Mouse (Mus musculus) megakaryocyte, embryonic 14.5 days (primary cell): ENCODE results near the gene Ppp1r14a.

Experiments
- FLI1 ChIP-seq: IDR thresholded peaks from 2 replicates; pipeline ENCODE4 v1.6.1; 2012; ENCODE audit warnings: low read length, inconsistent platforms, mixed read lengths
- GATA1 ChIP-seq: IDR thresholded peaks from 3 replicates; pipeline ENCODE4 v1.6.1; 2012; ENCODE audit warnings: mixed read lengths, low read length, inconsistent platforms, borderline replicate concordance

- TF ChIP-seq FLI1 (no peak), GATA1 (no peak)
Measured at GRCm38 (mm10) chr7:29337766-29338165, 48.7 kb downstream of the Ppp1r14a start.
